Mouse (Mus musculus) cerebellum, adult (tissue): ENCODE data around the gene Depdc5.
"Not testable (repeated sequence)": the region's sequence is repeated elsewhere in the genome, so short reads cannot be mapped to it uniquely, and the experiment has no call there.

Experiments used
- ATAC-seq: cut with Nextera tagmentation; 2 replicates; pipeline ENCODE4 v1.9.2; 2017; ENCODE audit warnings: mild to moderate bottlenecking, moderate library complexity, mixed read lengths; ENCODE audit not compliant: insufficient number of reproducible peaks, low FRiP score, low TSS enrichment

The Depdc5 gene

DNA sequence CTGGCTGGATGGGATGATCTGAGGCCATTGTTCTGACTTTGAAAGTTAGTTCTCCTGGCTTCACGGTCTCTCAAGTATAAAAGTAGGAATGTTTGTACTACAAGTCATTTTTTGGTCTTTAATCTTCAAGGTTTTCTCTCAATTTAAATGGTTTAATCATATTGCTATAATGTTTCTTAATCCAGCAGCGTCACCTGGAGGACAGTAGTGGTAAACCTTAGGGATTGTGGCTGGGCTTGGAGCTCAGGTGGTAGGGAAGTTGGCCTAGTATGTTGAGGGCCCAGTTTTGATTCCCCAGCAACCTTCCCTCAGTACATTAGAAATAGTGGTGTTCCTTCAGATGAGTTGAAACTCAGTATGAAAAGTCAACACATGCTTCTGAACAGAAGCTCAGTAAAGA lies 158.1 kb downstream of the Depdc5 start:
- ATAC-seq = no peak

DNA sequence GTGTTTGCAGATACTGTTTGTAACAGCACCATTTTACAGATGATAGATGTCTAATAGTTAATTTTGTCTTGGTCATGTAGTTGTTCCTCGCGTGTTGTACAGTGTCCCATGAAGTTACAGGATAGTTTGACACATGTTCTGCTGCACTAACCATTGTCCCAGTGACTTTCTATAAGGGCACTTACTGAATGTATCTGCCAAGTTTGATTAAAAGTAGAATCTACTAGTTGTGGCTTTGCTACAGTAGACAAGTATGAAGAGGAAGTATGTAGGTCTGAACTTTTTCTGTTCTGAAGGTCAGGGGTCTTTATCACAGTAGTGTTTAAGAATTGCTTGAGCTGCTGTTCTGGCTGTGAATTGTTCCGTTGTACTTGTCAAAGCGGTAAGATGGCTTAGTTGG lies 159.8 kb downstream of the Depdc5 start:
- no peak for ATAC-seq

DNA sequence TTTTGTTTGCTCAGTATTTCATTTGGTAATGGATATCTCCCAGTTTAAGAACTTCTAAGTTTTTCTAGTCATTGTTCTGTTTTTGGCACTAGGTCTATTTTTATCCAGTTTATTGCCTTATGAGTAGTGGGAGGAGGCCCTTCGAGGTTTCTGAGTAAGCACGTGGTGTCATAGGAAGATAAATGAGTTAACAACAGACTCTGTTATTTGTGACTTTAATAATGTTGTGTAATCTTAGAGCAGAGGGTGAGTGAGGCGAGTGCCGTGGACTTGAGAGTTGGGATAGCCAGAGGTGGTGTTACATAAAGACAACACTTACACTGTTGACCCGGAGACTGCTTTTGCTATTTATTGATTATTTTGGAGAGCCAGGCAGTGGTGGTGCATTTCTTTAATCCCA lies 161.0 kb downstream of the Depdc5 start:
- no peak for ATAC-seq

DNA sequence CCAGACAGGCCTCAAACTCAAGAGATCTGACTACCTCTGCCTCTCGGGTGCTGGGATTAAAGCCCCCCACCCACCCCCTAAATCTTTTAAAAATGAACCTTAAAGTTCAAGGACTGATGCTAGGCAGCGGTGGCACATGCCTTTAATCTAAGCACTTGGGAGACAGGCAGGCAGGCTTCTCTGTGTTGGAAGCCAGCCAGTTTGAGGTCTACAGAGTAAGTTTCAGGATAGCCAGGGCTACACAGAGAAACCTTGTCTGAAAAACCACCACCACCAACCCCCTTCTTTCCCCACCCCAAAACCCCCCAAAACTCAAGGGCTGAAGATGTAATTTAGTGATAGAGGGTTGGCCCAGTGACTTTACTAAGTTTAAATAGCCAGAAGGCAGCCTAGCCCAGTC lies 165.2 kb downstream of the Depdc5 start:
- ATAC-seq = no peak

DNA sequence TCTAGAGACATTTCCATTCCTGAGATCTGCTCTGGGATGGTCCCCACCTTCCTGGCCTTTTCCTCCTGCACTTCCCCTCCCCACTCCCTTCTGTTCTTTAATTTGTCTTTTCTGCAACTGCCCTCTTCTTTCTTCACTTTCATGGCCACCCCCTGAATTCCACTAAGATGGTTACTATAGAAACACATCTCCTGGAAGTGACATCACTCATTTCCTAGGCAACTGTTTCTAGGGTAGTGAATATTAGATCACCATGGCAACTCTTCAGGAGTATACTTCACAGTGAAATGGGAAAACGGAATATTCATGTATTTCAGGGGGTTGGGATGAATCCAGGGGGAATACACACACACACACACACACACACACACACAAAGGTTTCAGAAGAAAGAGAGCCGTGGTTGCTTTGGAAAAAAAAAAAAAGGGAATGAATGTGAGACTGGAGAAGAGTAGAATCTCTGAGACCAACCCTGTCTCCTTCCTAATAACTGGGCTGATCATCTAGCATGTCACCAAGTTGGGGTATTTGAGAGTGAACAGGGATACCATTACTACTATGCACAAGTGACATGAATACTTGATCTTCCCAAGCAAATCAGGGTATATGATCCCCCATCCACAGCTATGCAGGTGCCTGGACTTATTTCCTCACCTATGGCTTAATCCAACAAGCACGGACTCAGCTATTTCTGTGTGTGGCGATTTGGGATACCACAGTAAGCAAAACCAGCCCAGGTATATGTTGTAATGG lies 167.1 kb downstream of the Depdc5 start:
- no peak for ATAC-seq

DNA sequence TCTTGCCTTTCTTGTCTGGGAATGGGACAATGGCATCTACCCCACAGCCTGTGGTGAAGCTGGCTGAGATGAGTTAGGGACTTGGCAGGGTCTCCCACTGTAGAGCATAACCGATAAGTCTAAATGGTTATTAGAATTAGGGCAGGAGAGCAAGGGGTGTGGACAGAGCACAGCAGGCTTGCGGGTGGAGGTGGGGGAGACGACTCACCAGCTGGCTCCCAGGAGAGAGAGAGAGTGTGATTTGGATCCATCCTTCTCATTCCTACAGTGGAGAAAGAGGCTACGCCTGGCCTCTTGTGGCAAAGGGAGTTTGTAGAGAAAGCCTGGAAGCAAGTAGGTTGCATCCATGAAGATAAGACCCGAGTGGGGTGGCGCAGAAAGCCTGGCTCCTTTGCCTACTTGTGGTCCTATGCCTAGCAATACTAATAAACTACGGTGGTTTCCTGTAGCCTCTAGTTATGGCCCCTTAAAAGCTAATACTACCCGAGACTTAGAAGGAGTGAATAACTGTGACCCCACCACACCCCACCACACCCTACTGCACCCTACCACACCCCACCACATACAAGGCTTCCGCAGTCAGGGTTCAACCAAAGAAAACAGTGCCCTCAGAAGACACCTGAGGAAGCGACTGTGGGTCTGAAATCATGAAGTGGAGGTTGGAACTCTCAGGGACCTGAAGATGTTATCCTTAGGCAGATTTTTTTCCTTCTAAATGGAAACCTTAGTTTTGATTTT lies 168.7 kb downstream of the Depdc5 start:
- no peak for ATAC-seq

DNA sequence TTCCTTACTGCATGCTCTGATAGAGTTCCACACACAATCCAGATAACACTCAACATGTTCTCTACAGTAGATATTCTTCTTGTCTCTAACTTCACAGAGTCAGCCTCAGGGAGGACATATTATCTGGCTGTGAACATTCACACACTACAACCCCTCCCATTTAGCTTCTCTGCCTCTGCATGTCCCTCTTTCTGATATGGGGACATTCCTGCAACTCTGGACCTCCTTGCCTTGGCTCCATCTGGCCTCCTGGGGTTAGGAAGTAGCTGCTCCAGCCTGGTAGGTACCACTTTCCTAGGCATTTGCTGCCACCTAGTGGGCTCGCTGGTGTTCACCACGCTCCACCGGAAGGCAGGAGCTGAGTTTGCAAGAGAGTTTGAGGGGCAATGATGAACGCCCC lies 169.6 kb downstream of the Depdc5 start:
- peak; percentile 79; the same call in 1 of the 2 replicates for ATAC-seq

DNA sequence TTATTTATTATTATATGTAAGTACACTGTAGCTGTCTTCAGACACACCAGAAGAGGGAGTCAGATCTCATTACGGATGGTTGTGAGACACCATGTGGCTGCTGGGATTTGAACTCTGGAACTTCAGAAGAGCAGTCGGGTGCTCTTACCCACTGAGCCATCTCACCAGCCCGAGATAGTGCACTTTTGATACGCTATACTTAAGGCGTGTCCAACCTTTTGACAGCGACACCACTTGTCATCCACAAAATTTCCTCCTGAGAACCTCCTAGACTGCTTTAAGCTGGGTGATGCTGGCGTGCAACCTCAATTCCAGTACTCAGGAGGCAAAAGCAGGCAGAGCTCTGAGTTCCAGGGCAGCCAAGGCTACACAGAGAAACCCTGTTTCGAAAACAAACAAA lies 170.1 kb downstream of the Depdc5 start:
- ATAC-seq = not testable (repeated sequence)

DNA sequence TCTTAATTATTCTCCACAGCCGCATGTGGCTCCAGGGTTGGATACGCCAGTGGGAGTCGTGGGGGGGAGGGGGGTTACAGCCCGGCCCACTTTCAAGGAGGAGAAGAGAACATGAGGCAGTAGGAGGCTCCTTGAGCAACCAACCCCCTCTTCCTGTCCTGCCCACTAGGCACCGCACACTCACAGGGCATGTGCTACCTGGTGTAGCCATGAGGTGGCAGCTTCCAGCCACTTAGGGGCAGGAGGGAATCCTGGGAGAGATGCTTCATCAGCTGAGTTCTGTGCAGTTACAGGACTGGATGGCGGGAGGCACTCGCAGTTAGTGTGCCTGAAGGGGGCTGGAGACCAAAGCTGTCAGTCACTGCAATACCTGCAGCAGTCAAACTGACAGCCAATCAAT lies 170.6 kb downstream of the Depdc5 start:
- ATAC-seq = 0 out of 2 replicates have a peak, but pooled peaks have one; percentile 21

DNA sequence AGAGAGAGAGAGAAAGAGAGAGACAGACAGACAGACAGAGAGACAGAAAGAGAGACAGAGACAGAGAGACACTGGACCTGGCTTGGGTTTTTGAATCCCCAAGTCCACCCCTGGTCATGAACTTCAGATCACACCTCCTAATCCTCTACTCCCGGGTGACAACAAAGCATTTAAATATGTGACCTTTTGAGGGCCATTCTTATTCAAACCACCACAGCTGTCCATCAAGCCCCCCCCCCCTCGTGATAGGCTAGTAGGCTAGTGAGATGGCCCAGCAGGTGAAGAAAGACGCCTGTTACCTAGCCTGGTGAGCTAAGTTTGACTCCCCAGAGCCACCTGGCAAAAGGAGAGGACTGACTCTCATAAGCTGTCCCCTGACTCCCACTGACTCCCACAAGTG lies 171.4 kb downstream of the Depdc5 start:
- no peak for ATAC-seq

DNA sequence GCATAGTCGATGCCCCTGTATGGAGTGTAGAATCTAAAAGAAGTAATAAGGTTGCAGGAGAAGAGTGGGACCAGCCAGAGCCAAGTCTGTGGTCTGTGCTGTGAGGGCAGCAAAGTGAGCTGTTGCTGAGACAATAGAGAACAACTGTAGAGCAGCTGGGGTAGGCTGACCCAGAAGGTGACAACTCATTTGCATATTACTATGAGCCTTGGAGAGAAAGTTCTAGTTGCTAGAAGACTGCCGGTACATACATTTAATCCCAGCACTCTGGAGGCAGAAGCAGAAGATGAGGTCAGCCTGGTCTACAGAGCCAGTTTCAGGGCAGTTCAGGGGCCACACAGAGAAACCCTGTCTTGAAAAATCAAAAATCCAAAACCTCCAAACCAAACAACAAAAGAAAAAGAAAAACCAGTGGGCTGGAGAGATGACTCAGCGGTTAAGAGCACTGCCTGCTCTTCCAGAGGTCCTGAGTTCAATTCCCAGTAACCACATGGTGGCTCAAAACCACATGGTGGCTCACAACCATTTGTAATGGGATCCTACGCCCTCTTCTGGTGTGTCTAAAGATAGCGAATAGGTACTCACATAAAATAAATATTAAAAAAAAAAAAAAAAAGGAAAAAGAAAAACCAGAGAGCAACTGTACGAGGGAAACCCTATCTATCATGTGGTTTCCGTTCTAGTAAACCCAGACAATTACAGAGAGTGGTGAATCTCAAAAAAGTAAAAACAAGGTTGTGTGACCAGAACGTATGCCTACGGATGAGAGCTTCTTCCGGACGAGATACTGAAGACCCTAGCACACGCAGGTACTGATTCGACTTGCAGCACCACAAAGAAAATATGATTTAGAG lies 175.4 kb downstream of the Depdc5 start:
- no peak for ATAC-seq

DNA sequence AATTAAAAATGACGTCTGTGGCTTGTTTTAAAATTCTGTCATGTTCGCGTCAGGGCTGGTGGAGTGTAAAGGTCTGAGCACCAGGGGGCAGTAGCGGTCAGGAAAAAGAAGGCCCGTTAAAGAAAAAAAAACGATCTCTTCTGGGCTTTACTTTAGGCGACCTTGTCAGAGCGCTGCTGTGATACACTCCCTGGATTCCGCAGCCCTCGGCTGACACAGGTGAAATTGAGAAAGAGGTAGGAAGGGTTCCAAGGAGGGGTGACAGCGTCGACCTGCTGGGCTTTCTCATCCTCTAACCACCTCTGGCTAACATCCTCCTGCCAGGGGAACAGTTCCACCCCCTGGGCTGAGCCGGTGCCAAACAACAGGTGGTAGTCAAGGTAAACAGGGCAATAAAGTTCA lies 176.0 kb downstream of the Depdc5 start:
- no peak for ATAC-seq

DNA sequence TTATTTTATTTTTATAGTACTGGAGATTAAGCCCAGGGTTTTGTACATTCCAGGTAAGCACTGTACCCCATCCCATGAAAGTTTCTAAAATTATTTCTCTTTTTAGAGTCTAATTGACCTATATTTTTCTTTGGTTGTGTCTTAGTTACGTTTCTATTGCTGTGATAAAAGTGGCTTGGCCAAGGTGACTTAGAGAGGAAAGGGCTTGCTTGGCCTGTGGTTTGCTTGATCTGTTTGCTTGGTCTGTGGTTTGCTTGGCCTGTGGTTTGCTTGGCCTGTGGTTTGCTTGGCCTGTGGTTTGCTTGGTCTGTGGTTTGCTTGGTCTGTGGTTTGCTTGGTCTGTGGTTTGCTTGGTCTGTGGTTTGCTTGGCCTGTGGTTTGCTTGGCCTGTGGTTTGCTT lies 177.2 kb downstream of the Depdc5 start:
- not testable (repeated sequence) for ATAC-seq

DNA sequence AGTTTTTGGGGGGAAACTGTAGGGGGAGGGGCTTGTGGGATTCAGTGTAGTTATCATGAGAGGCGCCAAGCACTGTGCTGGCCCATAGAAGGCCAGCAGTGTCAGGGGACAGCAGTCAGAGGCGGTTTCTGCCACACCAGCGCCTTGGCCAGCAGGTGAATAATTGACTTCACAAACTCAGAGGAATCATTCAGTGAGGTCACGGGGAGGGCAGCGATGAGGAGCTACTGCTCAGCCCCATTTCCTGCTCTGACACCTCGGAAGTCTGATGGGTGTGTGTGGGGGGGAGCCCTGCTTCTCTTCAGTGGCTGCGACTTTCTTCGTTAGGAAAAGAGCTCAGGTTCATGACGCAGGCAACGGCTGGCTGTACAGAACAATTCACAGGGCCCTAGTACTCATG lies 179.9 kb downstream of the Depdc5 start:
- ATAC-seq = no peak
